Mouse (Mus musculus) cerebellum, postnatal 25 days (tissue): Measurements from ENCODE around the gene Mtmr6.
"Not testable (repeated sequence)": the region's sequence is repeated elsewhere in the genome, so short reads cannot be mapped to it uniquely, and the experiment has no call there.

Experiments used
- DNase-seq, 2 experiments: peaks; one replicate each; pipeline ENCODE4 v3.0.0; 2021; ENCODE audit warnings: mixed read lengths in 2 of 2

The Mtmr6 gene

GRCm38 (mm10) chr14:60300224-60300991 is 35.4 kb downstream of the Mtmr6 start:
- DNase-seq, result peak; percentile 50 to 63

- DNase-seq, result no peak
Measured at GRCm38 (mm10) chr14:60301024-60301423, 36.0 kb downstream of the Mtmr6 start.

- peak in 1 of 2 experiments; percentile 44 for DNase-seq
Measured at GRCm38 (mm10) chr14:60302441-60302840, 37.4 kb downstream of the Mtmr6 start.

- DNase-seq, result no peak
Measured at GRCm38 (mm10) chr14:60304441-60305220, 39.6 kb downstream of the Mtmr6 start.

GRCm38 (mm10) chr14:60308113-60308512 is 43.1 kb downstream of the Mtmr6 start:
- peak in 1 of 2 experiments; percentile 29 for DNase-seq

GRCm38 (mm10) chr14:60310691-60311090 is 45.7 kb downstream of the Mtmr6 start:
- peak; percentile 53 to 66 for DNase-seq

- DNase-seq, result no peak
Measured at GRCm38 (mm10) chr14:60319231-60319630, 54.2 kb downstream of the Mtmr6 start.

- DNase-seq, result no peak
Measured at GRCm38 (mm10) chr14:60320813-60321212, 55.8 kb downstream of the Mtmr6 start.

GRCm38 (mm10) chr14:60340001-60340400 is 75.0 kb downstream of the Mtmr6 start:
- not testable (repeated sequence) for DNase-seq

GRCm38 (mm10) chr14:60340570-60340969 is 75.5 kb downstream of the Mtmr6 start:
- no peak for DNase-seq

- no peak for DNase-seq
Measured at GRCm38 (mm10) chr14:60345326-60345876, 80.4 kb downstream of the Mtmr6 start.
